Mouse (Mus musculus): ENCODE results near the gene Arl3. TPM values are rescaled to one million over a fixed set of nuclear protein-coding genes. Genes with fewer than 3 reads are reported as not detected.

Gene Arl3
- polyA plus RNA-seq, 1 experiment from 2014 or later = 160 TPM

DNA sequence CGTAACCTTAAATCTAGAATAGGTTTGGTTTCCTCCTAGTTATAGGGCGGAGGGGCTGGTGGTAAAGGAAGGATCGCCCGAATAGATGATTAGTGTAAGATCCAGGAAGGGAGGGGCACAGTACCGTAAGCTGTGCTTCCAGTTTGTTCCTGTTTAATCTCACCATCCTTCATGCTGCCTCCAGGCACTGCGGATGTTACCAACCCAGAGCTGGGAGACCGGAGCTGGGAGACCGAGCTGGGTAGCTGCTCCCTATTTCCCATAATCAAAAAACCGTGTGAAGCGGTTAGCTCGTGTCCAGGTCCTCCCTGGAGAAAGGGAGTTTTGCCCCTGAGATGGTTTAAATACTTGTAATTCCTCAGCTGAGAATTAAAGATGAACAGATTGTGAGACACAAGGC lies 43.4 kb upstream of the Arl3 start:
- ATAC-seq (ENCODE audit: low FRiP score) (no peak), DNase-seq (ENCODE audit: low spot score, missing footprints) (peak; percentile 78)
- H3K9ac ChIP-seq (ENCODE audit: low read length) = no peak overlapping the region
- H3K4me3 ChIP-seq (ENCODE audit: low read depth, low read length) = no peak overlapping the region
- 88% methylated on average over 11 of the region's 11 CpGs for WGBS
- H3K9me3 ChIP-seq (ENCODE audit: control insufficient read depth, low read length) = no peaks in the 10 kb centered on the region
- no peaks in the 10 kb centered on the region for H3K27me3 ChIP-seq (ENCODE audit: control insufficient read depth, insufficient read depth, low read length)
- no peaks in the 10 kb centered on the region for H3K36me3 ChIP-seq (ENCODE audit: control insufficient read depth, insufficient read depth, low read length)
- H3K27ac ChIP-seq (ENCODE audit: low read depth, low read length) = no peak overlapping the region
- H3K4me1 ChIP-seq (ENCODE audit: control insufficient read depth, insufficient read depth, low read length) = peaks cover 11% of the 10 kb centered on the region
- no peak overlapping the region for H3K4me2 ChIP-seq

DNA sequence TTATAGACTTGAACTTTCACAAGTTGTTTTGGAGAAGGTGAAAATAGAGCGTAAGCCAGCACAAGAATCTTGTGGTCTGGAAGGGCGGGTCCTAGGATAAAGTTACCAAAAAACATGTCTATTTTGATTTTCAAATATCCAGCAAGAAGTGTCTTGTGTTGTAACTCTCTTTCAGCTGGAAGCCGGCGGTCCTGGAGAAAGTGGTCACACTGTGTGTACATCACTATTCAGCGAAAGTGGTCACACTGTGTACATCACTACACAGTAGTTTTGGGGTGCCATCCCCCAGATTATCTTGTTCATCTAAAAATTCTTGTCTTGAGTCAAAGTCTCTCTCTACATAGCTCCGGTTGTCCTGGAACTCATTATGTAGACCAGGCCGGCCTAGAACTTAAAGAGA lies 35.2 kb upstream of the Arl3 start:
- 96% methylated on average over 7 of the region's 7 CpGs for WGBS
- Histone ChIP-seq H3K9ac (ENCODE audit: low read length) (no peak overlapping the region), H3K27ac (ENCODE audit: low read depth, low read length) (no peak overlapping the region), H3K9me3 (ENCODE audit: control insufficient read depth, low read length) (no peaks in the 10 kb centered on the region), H3K4me3 (ENCODE audit: low read depth, low read length) (no peak overlapping the region), H3K4me2 (no peak overlapping the region), H3K27me3 (ENCODE audit: control insufficient read depth, insufficient read depth, low read length) (no peaks in the 10 kb centered on the region), H3K36me3 (ENCODE audit: control insufficient read depth, insufficient read depth, low read length) (peaks cover 6% of the 10 kb centered on the region; the same call in 1 of the 2 replicates), H3K4me1 (ENCODE audit: control insufficient read depth, insufficient read depth, low read length) (no peaks in the 10 kb centered on the region)
- ATAC-seq (ENCODE audit: low FRiP score) (no peak), DNase-seq (ENCODE audit: low spot score, missing footprints) (peak; percentile 61)

DNA sequence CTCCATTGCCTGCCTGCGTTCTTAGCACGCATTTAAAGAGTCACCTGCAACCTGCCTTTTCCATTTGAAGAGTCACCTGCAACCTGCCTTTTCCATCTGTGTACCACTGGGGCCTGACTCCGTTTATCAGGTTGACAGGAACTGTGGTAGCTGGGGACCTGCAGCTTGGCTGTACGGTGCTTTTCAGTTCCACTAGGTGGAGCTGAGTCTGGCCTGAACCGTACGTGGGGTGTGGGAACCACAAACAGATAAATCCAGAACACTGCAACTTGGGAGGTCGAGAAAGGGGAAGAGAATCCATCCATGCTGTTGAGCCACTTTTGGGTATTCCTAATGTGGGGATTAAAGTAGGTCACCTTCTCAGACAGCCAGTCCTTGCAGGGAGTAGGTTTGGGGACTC lies 34.4 kb upstream of the Arl3 start:
- Histone ChIP-seq H3K9me3 (ENCODE audit: control insufficient read depth, low read length) (no peaks in the 10 kb centered on the region), H3K36me3 (ENCODE audit: control insufficient read depth, insufficient read depth, low read length) (peaks cover 6% of the 10 kb centered on the region; the same call in 1 of the 2 replicates), H3K4me2 (no peak overlapping the region), H3K4me3 (ENCODE audit: low read depth, low read length) (no peak overlapping the region), H3K27ac (ENCODE audit: low read depth, low read length) (no peak overlapping the region), H3K4me1 (ENCODE audit: control insufficient read depth, insufficient read depth, low read length) (no peaks in the 10 kb centered on the region), H3K9ac (ENCODE audit: low read length) (no peak overlapping the region), H3K27me3 (ENCODE audit: control insufficient read depth, insufficient read depth, low read length) (no peaks in the 10 kb centered on the region)
- ATAC-seq (ENCODE audit: low FRiP score) = no peak
- DNase-seq (ENCODE audit: low spot score, missing footprints) = peak; percentile 72
- 78% methylated on average over 7 of the region's 7 CpGs for WGBS

DNA sequence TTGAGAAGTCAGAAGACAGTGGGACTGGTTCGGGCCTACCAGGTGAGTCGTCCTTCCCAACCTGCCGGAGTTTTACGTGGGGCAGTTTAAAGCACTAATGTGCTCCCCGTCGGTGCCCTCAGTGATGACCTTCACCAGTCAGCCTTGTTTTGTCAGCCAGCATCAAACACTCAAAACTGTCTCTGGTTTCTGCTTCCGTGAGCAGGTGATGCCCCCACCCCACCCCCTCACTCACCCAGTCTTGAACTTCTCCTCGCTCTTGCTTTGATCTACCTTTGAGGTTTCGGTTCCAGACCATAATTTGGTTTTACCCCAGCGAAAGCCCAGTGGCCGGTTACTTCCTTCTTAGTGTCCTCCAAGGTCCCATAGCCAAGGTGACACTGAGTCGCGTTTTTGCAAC lies 33.7 kb upstream of the Arl3 start:
- Histone ChIP-seq H3K27me3 (ENCODE audit: control insufficient read depth, insufficient read depth, low read length) (no peaks in the 10 kb centered on the region), H3K4me1 (ENCODE audit: control insufficient read depth, insufficient read depth, low read length) (no peaks in the 10 kb centered on the region), H3K4me2 (no peak overlapping the region), H3K9ac (ENCODE audit: low read length) (no peak overlapping the region), H3K36me3 (ENCODE audit: control insufficient read depth, insufficient read depth, low read length) (peaks cover 6% of the 10 kb centered on the region; the same call in 1 of the 2 replicates), H3K27ac (ENCODE audit: low read depth, low read length) (no peak overlapping the region), H3K9me3 (ENCODE audit: control insufficient read depth, low read length) (no peaks in the 10 kb centered on the region), H3K4me3 (ENCODE audit: low read depth, low read length) (no peak overlapping the region)
- peak; percentile 19 for DNase-seq (ENCODE audit: low spot score, missing footprints)
- ATAC-seq (ENCODE audit: low FRiP score) = no peak
- WGBS = 94% methylated on average over 13 of the region's 13 CpGs

DNA sequence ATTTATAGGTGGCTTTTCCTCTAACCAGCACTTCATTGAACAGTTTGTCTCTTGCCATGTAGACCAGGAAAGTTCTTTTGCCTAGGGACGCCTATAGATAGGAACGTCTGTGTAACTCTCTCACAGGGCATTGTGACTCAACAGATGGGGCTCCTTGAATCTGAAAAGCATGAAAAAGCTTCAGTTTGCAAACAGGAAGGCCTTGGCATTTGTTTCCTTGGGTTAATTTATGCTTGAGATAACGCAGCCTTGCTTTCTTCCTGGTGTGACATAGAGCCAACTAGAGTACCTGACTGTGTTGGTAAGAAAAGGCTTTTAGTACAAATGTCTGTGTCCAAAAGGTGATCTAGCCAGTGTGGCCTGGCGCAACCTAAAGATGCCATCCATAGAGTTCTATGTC lies 29.4 kb upstream of the Arl3 start:
- H3K27me3 ChIP-seq (ENCODE audit: control insufficient read depth, insufficient read depth, low read length) = no peaks in the 10 kb centered on the region
- no peak for DNase-seq (ENCODE audit: low spot score, missing footprints)
- H3K36me3 ChIP-seq (ENCODE audit: control insufficient read depth, insufficient read depth, low read length) = no peaks in the 10 kb centered on the region
- H3K4me1 ChIP-seq (ENCODE audit: control insufficient read depth, insufficient read depth, low read length) = peaks cover 10% of the 10 kb centered on the region
- no peaks in the 10 kb centered on the region for H3K9me3 ChIP-seq (ENCODE audit: control insufficient read depth, low read length)
- ATAC-seq (ENCODE audit: low FRiP score) = no peak
- H3K27ac ChIP-seq (ENCODE audit: low read depth, low read length) = no peak overlapping the region
- WGBS = 98% methylated on average over 4 of the region's 4 CpGs
- H3K4me3 ChIP-seq (ENCODE audit: low read depth, low read length) = no peak overlapping the region
- no peak overlapping the region for H3K9ac ChIP-seq (ENCODE audit: low read length)
- no peak overlapping the region for H3K4me2 ChIP-seq

DNA sequence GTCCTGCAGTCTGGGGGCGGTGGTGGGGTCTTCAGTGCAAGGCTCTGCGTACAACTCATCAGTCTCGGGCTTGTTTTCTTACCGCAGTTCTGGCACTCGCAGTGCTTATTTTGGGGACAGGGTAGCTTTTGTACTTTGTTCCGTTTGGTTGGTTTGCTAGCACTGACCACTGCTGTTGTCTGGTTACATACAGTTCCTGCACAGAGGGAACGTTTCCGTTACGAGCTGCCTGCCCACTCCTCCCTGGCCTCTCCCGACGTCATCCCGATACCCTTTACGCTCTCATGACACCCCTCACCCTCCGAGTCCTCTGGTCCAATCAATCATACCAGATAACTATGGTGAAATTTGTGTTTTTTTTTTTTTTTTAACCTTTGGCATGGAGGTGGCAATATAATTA lies 28.5 kb upstream of the Arl3 start:
- Histone ChIP-seq H3K9ac (ENCODE audit: low read length) (no peak overlapping the region), H3K9me3 (ENCODE audit: control insufficient read depth, low read length) (no peaks in the 10 kb centered on the region), H3K4me3 (ENCODE audit: low read depth, low read length) (no peak overlapping the region), H3K36me3 (ENCODE audit: control insufficient read depth, insufficient read depth, low read length) (no peaks in the 10 kb centered on the region), H3K27ac (ENCODE audit: low read depth, low read length) (no peak overlapping the region), H3K4me1 (ENCODE audit: control insufficient read depth, insufficient read depth, low read length) (peaks cover 10% of the 10 kb centered on the region), H3K27me3 (ENCODE audit: control insufficient read depth, insufficient read depth, low read length) (no peaks in the 10 kb centered on the region), H3K4me2 (no peak overlapping the region)
- ATAC-seq (ENCODE audit: low FRiP score) (no peak), DNase-seq (ENCODE audit: low spot score, missing footprints) (no peak)
- 92% methylated on average over 14 of the region's 14 CpGs for WGBS

DNA sequence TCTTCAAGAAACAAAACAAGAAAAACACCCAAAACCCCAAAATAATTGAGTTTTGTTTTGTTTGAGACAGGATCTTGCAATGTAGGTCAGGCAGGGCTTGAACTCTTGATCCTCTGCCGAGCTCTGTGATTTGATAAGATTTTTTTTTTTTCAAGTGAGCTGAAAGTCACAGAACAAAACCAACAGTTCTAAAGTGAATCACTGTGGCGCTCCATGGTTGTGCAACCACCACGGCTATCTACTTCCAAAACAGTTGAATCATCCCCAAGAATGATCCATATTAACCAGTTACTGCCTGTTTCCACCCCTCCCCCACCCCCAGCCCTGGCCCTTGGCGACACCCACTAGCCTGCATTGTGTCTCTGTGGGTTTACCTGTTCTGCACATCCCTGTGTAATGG lies 27.4 kb upstream of the Arl3 start:
- 88% methylated on average over 4 of the region's 4 CpGs for WGBS
- Histone ChIP-seq H3K4me1 (ENCODE audit: control insufficient read depth, insufficient read depth, low read length) (peaks cover 10% of the 10 kb centered on the region), H3K27me3 (ENCODE audit: control insufficient read depth, insufficient read depth, low read length) (no peaks in the 10 kb centered on the region), H3K36me3 (ENCODE audit: control insufficient read depth, insufficient read depth, low read length) (no peaks in the 10 kb centered on the region), H3K9me3 (ENCODE audit: control insufficient read depth, low read length) (no peaks in the 10 kb centered on the region), H3K27ac (ENCODE audit: low read depth, low read length) (no peak overlapping the region), H3K4me2 (no peak overlapping the region), H3K9ac (ENCODE audit: low read length) (no peak overlapping the region), H3K4me3 (ENCODE audit: low read depth, low read length) (no peak overlapping the region)
- no peak for ATAC-seq (ENCODE audit: low FRiP score)
- peak; percentile 84 for DNase-seq (ENCODE audit: low spot score, missing footprints)

DNA sequence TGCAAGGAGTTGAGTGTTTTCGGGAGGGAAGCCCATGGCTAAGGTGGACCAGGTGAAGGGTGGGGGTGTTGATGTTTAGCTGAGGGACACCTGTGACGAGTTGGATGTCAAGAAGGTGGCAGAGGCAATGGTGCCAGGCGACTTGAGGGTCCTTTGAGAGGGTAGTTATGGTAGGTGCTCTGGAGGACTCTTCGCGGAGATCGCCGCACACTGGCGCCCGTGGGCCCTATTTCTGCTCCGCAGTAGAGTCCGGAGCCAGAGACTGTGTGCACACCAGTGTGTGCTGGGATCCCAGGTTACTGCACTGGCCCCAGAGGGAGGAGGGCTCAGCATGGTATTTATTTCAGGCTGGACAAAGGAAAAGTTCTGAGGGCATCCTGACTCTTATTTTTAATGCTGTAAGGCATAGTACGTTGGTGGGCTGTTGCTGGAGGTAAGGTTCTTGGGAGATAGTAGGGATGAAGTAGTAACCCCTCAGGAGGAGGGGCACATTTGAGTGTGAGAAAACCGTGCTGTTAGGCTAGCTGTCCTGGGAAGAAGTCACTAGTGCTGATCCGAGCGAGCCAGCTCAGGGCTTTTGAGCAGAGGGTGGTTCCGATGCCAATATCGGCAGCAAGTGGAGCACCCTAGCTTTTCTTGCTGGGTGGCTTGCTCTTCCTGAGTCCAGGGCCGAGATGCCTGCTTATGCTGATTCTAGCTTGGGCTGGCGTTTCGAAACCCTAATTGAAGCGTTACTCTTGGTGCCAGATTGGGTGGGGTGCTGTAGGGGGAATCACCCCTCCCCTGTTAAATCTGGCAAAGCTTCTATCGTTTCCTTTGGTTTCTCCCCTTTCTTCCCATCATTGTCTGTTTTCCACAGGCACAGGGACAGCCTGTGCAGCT lies 26.6 kb upstream of the Arl3 start:
- Histone ChIP-seq H3K4me1 (ENCODE audit: control insufficient read depth, insufficient read depth, low read length) (peaks cover 10% of the 10 kb centered on the region), H3K4me2 (peak overlapping the region; percentile 91), H3K27ac (ENCODE audit: low read depth, low read length) (no peak overlapping the region), H3K27me3 (ENCODE audit: control insufficient read depth, insufficient read depth, low read length) (no peaks in the 10 kb centered on the region), H3K9me3 (ENCODE audit: control insufficient read depth, low read length) (no peaks in the 10 kb centered on the region), H3K36me3 (ENCODE audit: control insufficient read depth, insufficient read depth, low read length) (no peaks in the 10 kb centered on the region; the same call in 1 of the 2 replicates), H3K9ac (ENCODE audit: low read length) (peak overlapping the region; percentile 73), H3K4me3 (ENCODE audit: low read depth, low read length) (peak overlapping the region; percentile 75)
- WGBS = 23% methylated on average over 22 of the region's 22 CpGs
- ATAC-seq (ENCODE audit: low FRiP score) (peak; percentile 12), DNase-seq (ENCODE audit: low spot score, missing footprints) (peak; percentile 85)

DNA sequence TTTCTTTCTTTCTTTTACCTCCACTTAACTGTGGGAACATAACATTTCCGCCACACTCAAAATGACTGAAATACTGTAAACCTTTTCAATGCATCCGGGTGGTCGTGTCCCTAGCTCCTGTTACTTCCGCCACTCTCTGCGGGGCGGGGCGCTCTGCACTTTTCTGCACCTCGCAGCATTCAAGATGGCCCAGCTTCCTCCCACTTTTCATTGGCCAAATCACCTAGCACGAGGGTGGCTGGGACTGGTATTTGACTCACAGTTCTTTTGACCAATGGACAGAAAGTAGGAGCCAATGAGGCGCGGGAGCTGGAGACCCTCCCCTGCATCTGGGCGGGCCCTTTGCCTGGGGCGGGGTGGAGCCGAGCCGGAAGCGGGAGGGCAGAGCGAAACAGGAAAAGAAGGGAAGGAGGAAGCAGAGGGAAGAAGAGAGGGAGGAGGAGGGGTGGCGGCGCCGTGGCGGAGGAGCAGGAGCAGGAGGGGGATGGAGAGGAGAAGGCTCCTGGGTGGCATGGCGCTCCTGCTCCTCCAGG lies 25.8 kb upstream of the Arl3 start, which contains the start of gene Wbp1l:
Gene Wbp1l, plus strand, starts transcription at position 365 of the 533 bp plus-strand sequence.
- no peaks in the 10 kb centered on the region for H3K9me3 ChIP-seq (ENCODE audit: control insufficient read depth, low read length)
- H3K27ac ChIP-seq (ENCODE audit: low read depth, low read length) = no peak within 1 kb of the TSS
- no peaks in the 10 kb centered on the region for H3K27me3 ChIP-seq (ENCODE audit: control insufficient read depth, insufficient read depth, low read length)
- H3K4me3 ChIP-seq (ENCODE audit: low read depth, low read length) = peak within 1 kb of the TSS; percentile 75
- WGBS = under 1% methylated on average over 21 of the region's 22 CpGs
- H3K4me2 ChIP-seq = peak within 1 kb of the TSS; percentile 91
- peak; percentile 99 for DNase-seq (ENCODE audit: low spot score, missing footprints)
- no peaks in the 10 kb centered on the region; the same call in 1 of the 2 replicates for H3K36me3 ChIP-seq (ENCODE audit: control insufficient read depth, insufficient read depth, low read length)
- peak; percentile 99 for ATAC-seq (ENCODE audit: low FRiP score)
- H3K4me1 ChIP-seq (ENCODE audit: control insufficient read depth, insufficient read depth, low read length) = peaks cover 10% of the 10 kb centered on the region
- H3K9ac ChIP-seq (ENCODE audit: low read length) = peak within 1 kb of the TSS; percentile 73
